Mouse (Mus musculus) forebrain, embryonic 11.5 days (tissue): ENCODE data around the gene Tnfsf14. TPM values are rescaled to one million over a fixed set of nuclear protein-coding genes. Genes with fewer than 3 reads are reported as not detected.

Source experiments
- ATAC-seq: fragments of 200-750 bp; cut with Nextera tagmentation; replicated peaks from 2 replicates; pipeline ENCODE4 v1.8.0; 2017; ENCODE audit warnings: moderate TSS enrichment; ENCODE audit not compliant: low FRiP score
- DNase-seq: peaks from one replicate; pipeline ENCODE4 v3.0.0-alpha.2; 2017; ENCODE audit warnings: low spot score
- H3K27ac ChIP-seq: fragments of 300-500 bp; sonication (generic); 2 replicates; pipeline ENCODE4 v1.5.1; 2014; ENCODE audit warnings: low read depth, low read length
- H3K27me3 ChIP-seq: fragments of 300-500 bp; sonication (generic); 2 replicates; pipeline ENCODE4 v1.6.1; 2014; ENCODE audit warnings: mild to moderate bottlenecking, low read length, mixed read lengths; ENCODE audit not compliant: control insufficient read depth, insufficient read depth
- H3K36me3 ChIP-seq: fragments of 300-500 bp; sonication (generic); 2 replicates; pipeline ENCODE4 v1.6.1; 2014; ENCODE audit warnings: mild to moderate bottlenecking, low read length, moderate library complexity, mixed read lengths; ENCODE audit not compliant: control insufficient read depth, insufficient read depth
- H3K4me1 ChIP-seq: fragments of 300-500 bp; sonication (generic); replicated peaks from 2 replicates; pipeline ENCODE4 v1.6.1; 2014; ENCODE audit warnings: low read length, mixed read lengths; ENCODE audit not compliant: control insufficient read depth, insufficient read depth
- H3K4me2 ChIP-seq: fragments of 300-500 bp; sonication (generic); 2 replicates; pipeline ENCODE4 v1.6.1; 2014; ENCODE audit warnings: low read depth, mild to moderate bottlenecking, low read length, moderate library complexity, mixed read lengths; ENCODE audit not compliant: severe bottlenecking
- H3K4me3 ChIP-seq: fragments of 300-500 bp; sonication (generic); 2 replicates; pipeline ENCODE4 v1.5.1; 2014; ENCODE audit warnings: low read depth, low read length
- H3K9ac ChIP-seq: fragments of 300-500 bp; sonication (generic); 2 replicates; pipeline ENCODE4 v1.6.1; 2014; ENCODE audit warnings: low read length
- H3K9me3 ChIP-seq: fragments of 300-500 bp; sonication (generic); 2 replicates; pipeline ENCODE4 v1.6.1; 2016; ENCODE audit warnings: low read length, mixed read lengths; ENCODE audit not compliant: control insufficient read depth
- WGBS: fragments of 180-500 bp; shearing (Covaris S2); extraction: QIAGEN DNeasy Blood & Tissue Kit; methylation state at CpG from one replicate; pipeline ENCODE4 v1.1.7; 2014; 5-methylcytosine and 5-hydroxymethylcytosine counted together
- polyA plus RNA-seq: library from polyadenylated mRNA; unstranded; fragments of >200 nt; fragmentation: Nextera tagmentation; extraction: Ambion mirVana; gene quantifications from 2 replicates; pipeline ENCODE4 v1.2.1, GENCODE M21; 2014

The Tnfsf14 gene
- polyA plus RNA-seq, 1 experiment from 2014 or later: 0.13 TPM

GRCm38 (mm10) chr17:57229851-57230727, 36.1 kb upstream of the Tnfsf14 start:
- Histone ChIP-seq H3K4me3 (no peak overlapping the region), H3K4me1 (no peaks in the 10 kb centered on the region), H3K4me2 (no peak overlapping the region), H3K9me3 (no peaks in the 10 kb centered on the region), H3K36me3 (no peaks in the 10 kb centered on the region; the same call in 1 of the 2 replicates), H3K27me3 (no peaks in the 10 kb centered on the region), H3K27ac (no peak overlapping the region), H3K9ac (no peak overlapping the region)
- WGBS: 84% methylated on average over 15 of the region's 15 CpGs
- DNase-seq (no peak), ATAC-seq (no peak)

GRCm38 (mm10) chr17:57228873-57229272, 34.9 kb upstream of the Tnfsf14 start:
- no peak overlapping the region for H3K9ac ChIP-seq
- no peaks in the 10 kb centered on the region for H3K9me3 ChIP-seq
- no peak overlapping the region for H3K27ac ChIP-seq
- 89% methylated on average over 3 of the region's 3 CpGs for WGBS
- no peaks in the 10 kb centered on the region for H3K4me1 ChIP-seq
- no peaks in the 10 kb centered on the region for H3K36me3 ChIP-seq
- ATAC-seq (no peak), DNase-seq (no peak)
- H3K27me3 ChIP-seq: no peaks in the 10 kb centered on the region
- H3K4me2 ChIP-seq: no peak overlapping the region
- H3K4me3 ChIP-seq: no peak overlapping the region

- H3K4me3 ChIP-seq: no peak within 1 kb of the TSS
- no peak within 1 kb of the TSS for H3K27ac ChIP-seq
- ATAC-seq (no peak), DNase-seq (no peak)
- H3K4me1 ChIP-seq: no peaks in the 10 kb centered on the region
- no peaks in the 10 kb centered on the region for H3K36me3 ChIP-seq
- H3K9me3 ChIP-seq: no peaks in the 10 kb centered on the region
- 92% methylated on average over 3 of the region's 3 CpGs for WGBS
- H3K4me2 ChIP-seq: no peak within 1 kb of the TSS
- H3K27me3 ChIP-seq: no peaks in the 10 kb centered on the region
- no peak within 1 kb of the TSS for H3K9ac ChIP-seq
Observed at GRCm38 (mm10) chr17:57228014-57228413, 34.0 kb upstream of the Tnfsf14 start, which contains the start of gene C3. C3 (minus strand) TSS chr17:57228136.

GRCm38 (mm10) chr17:57227468-57227867, 33.5 kb upstream of the Tnfsf14 start:
- H3K36me3 ChIP-seq: no peaks in the 10 kb centered on the region
- H3K4me2 ChIP-seq: no peak overlapping the region
- WGBS: 97% methylated on average over 2 of the region's 2 CpGs
- no peak overlapping the region for H3K4me3 ChIP-seq
- DNase-seq (no peak), ATAC-seq (no peak)
- no peak overlapping the region for H3K27ac ChIP-seq
- H3K9me3 ChIP-seq: no peaks in the 10 kb centered on the region
- H3K27me3 ChIP-seq: no peaks in the 10 kb centered on the region
- H3K9ac ChIP-seq: no peak overlapping the region
- no peaks in the 10 kb centered on the region for H3K4me1 ChIP-seq

- Histone ChIP-seq H3K9ac (no peak overlapping the region), H3K36me3 (no peaks in the 10 kb centered on the region), H3K27me3 (no peaks in the 10 kb centered on the region), H3K4me3 (no peak overlapping the region), H3K27ac (no peak overlapping the region), H3K4me2 (no peak overlapping the region), H3K4me1 (no peaks in the 10 kb centered on the region), H3K9me3 (no peaks in the 10 kb centered on the region)
- WGBS: 84% methylated on average over 9 of the region's 9 CpGs
- DNase-seq: no peak
- no peak for ATAC-seq
Observed at GRCm38 (mm10) chr17:57223313-57223712, 29.3 kb upstream of the Tnfsf14 start.

GRCm38 (mm10) chr17:57221911-57222310, 27.9 kb upstream of the Tnfsf14 start:
- 85% methylated on average over 4 of the region's 4 CpGs for WGBS
- no peaks in the 10 kb centered on the region for H3K36me3 ChIP-seq
- H3K9me3 ChIP-seq: no peaks in the 10 kb centered on the region
- H3K4me2 ChIP-seq: no peak overlapping the region
- H3K4me3 ChIP-seq: no peak overlapping the region
- ATAC-seq (no peak), DNase-seq (peak; percentile 34)
- H3K27ac ChIP-seq: no peak overlapping the region
- H3K27me3 ChIP-seq: no peaks in the 10 kb centered on the region
- H3K4me1 ChIP-seq: no peaks in the 10 kb centered on the region
- no peak overlapping the region for H3K9ac ChIP-seq

GRCm38 (mm10) chr17:57219884-57220207, 25.9 kb upstream of the Tnfsf14 start:
- 17% methylated on average over 3 of the region's 3 CpGs for WGBS
- DNase-seq: peak; percentile 54

GRCm38 (mm10) chr17:57219167-57219883, 25.3 kb upstream of the Tnfsf14 start:
- Histone ChIP-seq H3K4me1 (no peaks in the 10 kb centered on the region), H3K9ac (no peak overlapping the region), H3K27ac (no peak overlapping the region), H3K4me3 (no peak overlapping the region), H3K36me3 (no peaks in the 10 kb centered on the region), H3K9me3 (no peaks in the 10 kb centered on the region), H3K4me2 (no peak overlapping the region), H3K27me3 (no peaks in the 10 kb centered on the region)
- WGBS: 18% methylated on average over 11 of the region's 11 CpGs
- DNase-seq (peak; percentile 82), ATAC-seq (no peak; the same call in 1 of the 2 replicates)

More at GRCm38 (mm10) chr17:57219884-57220207, 25.9 kb upstream of the Tnfsf14 start:
- no peak overlapping the region for H3K4me2 ChIP-seq
- H3K36me3 ChIP-seq: no peaks in the 10 kb centered on the region
- no peak overlapping the region for H3K9ac ChIP-seq
- no peak overlapping the region for H3K27ac ChIP-seq
- H3K27me3 ChIP-seq: no peaks in the 10 kb centered on the region
- H3K4me3 ChIP-seq: no peak overlapping the region
- no peak for ATAC-seq
- no peaks in the 10 kb centered on the region for H3K4me1 ChIP-seq
- no peaks in the 10 kb centered on the region for H3K9me3 ChIP-seq
